Comparison of ENCODE assay signal across 10 mouse cellular contexts in genomic region chr11:69966860-69967517, GRCm38 (mm10). TPM values are rescaled to one million over a fixed set of nuclear protein-coding genes. Genes with fewer than 3 reads are reported as not detected.
A peak's percentile ranks its signal among the peaks of the same experiment; 100 is the strongest.
DNase-seq lines count a peak whose midpoint lies in the region; ATAC-seq and TF ChIP-seq lines count a peak whose summit lies in the region.
"Had no signal": no experiment of that assay in that cellular context is flagged by ENCODE, and none has a peak within 500 bp of the region (broad histone marks: within the 10 kb centered on the region; RNA-seq: fewer than 3 reads in every experiment).

No protein-coding gene starts in this region.

- no peak for ATAC-seq in embryonic facial prominence, embryonic 13.5 days (ENCODE audit: insufficient number of reproducible peaks, insufficient read depth, low FRiP score, low TSS enrichment, low read depth)
- no peak for ATAC-seq in intestine, embryonic 14.5 days (replicated peaks; ENCODE audit: low FRiP score, low TSS enrichment, low read depth)
- ATAC-seq in midbrain, embryonic 16.5 days, result no peak
- ATAC-seq: activated CD4-positive, CD25-positive, alpha-beta regulatory T cell, adult 4 months had no signal

- peak overlapping the region; percentile 59 for H3K4me2 ChIP-seq in embryonic facial prominence, embryonic 13.5 days
- peak overlapping the region; percentile 57 for H3K4me2 ChIP-seq in intestine, embryonic 14.5 days (ENCODE audit: low read length)
- H3K4me2 ChIP-seq in midbrain, embryonic 16.5 days (ENCODE audit: low read length), result peak overlapping the region; percentile 43

- peaks cover 64% of the 10 kb centered on the region for H3K27me3 ChIP-seq in embryonic facial prominence, embryonic 13.5 days
- peaks cover 51% of the 10 kb centered on the region for H3K27me3 ChIP-seq in intestine, embryonic 14.5 days (replicated peaks; ENCODE audit: control insufficient read depth, insufficient read depth, low read length)
- H3K27me3 ChIP-seq in midbrain, embryonic 16.5 days (ENCODE audit: control insufficient read depth, insufficient read depth, low read depth, low read length), result peaks cover 51% of the 10 kb centered on the region

- peak overlapping the region; percentile 7; the same call in 1 of the 2 replicates for H3K4me3 ChIP-seq in layer of hippocampus, adult 2 months
- peak overlapping the region; percentile 42 for H3K4me3 ChIP-seq in embryonic facial prominence, embryonic 13.5 days
- H3K4me3 ChIP-seq in intestine, embryonic 14.5 days (ENCODE audit: low read depth, low read length), result peak overlapping the region; percentile 46
- H3K4me3 ChIP-seq in midbrain, embryonic 16.5 days (ENCODE audit: low read depth, low read length), result peak overlapping the region; percentile 23; the same call in 1 of the 2 replicates

- no peaks in the 10 kb centered on the region for H3K9me3 ChIP-seq in embryonic facial prominence, embryonic 13.5 days
- H3K9me3 ChIP-seq in intestine, embryonic 14.5 days (ENCODE audit: control insufficient read depth, low read length), result no peaks in the 10 kb centered on the region
- no peaks in the 10 kb centered on the region for H3K9me3 ChIP-seq in midbrain, embryonic 16.5 days (replicated peaks; ENCODE audit: control insufficient read depth, low read length, poor library complexity, severe bottlenecking)

- WGBS in embryonic facial prominence, embryonic 13.5 days, result 40% methylated on average over 17 of the region's 17 CpGs
- WGBS in intestine, embryonic 14.5 days, result 33% methylated on average over 17 of the region's 17 CpGs
- 40% methylated on average over 17 of the region's 17 CpGs for WGBS in midbrain, embryonic 16.5 days

- H3K4me1 ChIP-seq in embryonic facial prominence, embryonic 13.5 days, result peaks cover 18% of the 10 kb centered on the region
- H3K4me1 ChIP-seq in intestine, embryonic 14.5 days (replicated peaks; ENCODE audit: control insufficient read depth, insufficient read depth, low read length), result peaks cover 5% of the 10 kb centered on the region; the same call in 1 of the 2 replicates
- peaks cover 6% of the 10 kb centered on the region; the same call in 1 of the 2 replicates for H3K4me1 ChIP-seq in midbrain, embryonic 16.5 days (ENCODE audit: control insufficient read depth, insufficient read depth, low read length)

- peak overlapping the region; percentile 67 for H3K9ac ChIP-seq in embryonic facial prominence, embryonic 13.5 days
- peak overlapping the region; percentile 64 for H3K9ac ChIP-seq in intestine, embryonic 14.5 days (ENCODE audit: low read length)
- H3K9ac ChIP-seq in midbrain, embryonic 16.5 days (ENCODE audit: low read depth, low read length), result peak overlapping the region; percentile 36

- no peak overlapping the region for H3K27ac ChIP-seq in layer of hippocampus, adult 2 months
- no peak overlapping the region for H3K27ac ChIP-seq in embryonic facial prominence, embryonic 13.5 days
- peak overlapping the region; percentile 92 for H3K27ac ChIP-seq in intestine, embryonic 14.5 days (ENCODE audit: low read depth)
- no peak overlapping the region for H3K27ac ChIP-seq in midbrain, embryonic 16.5 days (ENCODE audit: low read length)

- no peak for TF ChIP-seq CTCF in layer of hippocampus, adult 2 months (conservative IDR thresholded peaks at IDR 0.05)

- peaks cover 39% of the 10 kb centered on the region for H3K36me3 ChIP-seq in embryonic facial prominence, embryonic 13.5 days
- peaks cover 36% of the 10 kb centered on the region for H3K36me3 ChIP-seq in intestine, embryonic 14.5 days (ENCODE audit: control insufficient read depth, insufficient read depth, low read length)
- H3K36me3 ChIP-seq in midbrain, embryonic 16.5 days (ENCODE audit: control insufficient read depth, insufficient read depth, low read length), result peaks cover 14% of the 10 kb centered on the region

- no peak for DNase-seq in layer of hippocampus, adult 2 months (ENCODE audit: low spot score in 2 of 2)
- DNase-seq in layer of hippocampus, adult 11-12 months (ENCODE audit: low spot score), result no peak
- no peak for DNase-seq in intestine, embryonic 14.5 days (ENCODE audit: low spot score)
- no peak for DNase-seq in left cerebral cortex, adult 18-20 months (ENCODE audit: low spot score in 2 of 2)
- DNase-seq in gastrocnemius, adult 18-20 months (ENCODE audit: low spot score), result no peak
- no peak for DNase-seq in kidney, adult 8-10 months
- DNase-seq: thymus, adult 2 months had no signal

RNA-seq across cellular contexts. Expression of gene Cldn7, which starts 2.4 kb away (rescaled TPM):
- not detected for total RNA-seq in layer of hippocampus, adult 2 months (2021)
- 30.3 and 34.9 TPM in 2 replicates for polyA plus RNA-seq in embryonic facial prominence, embryonic 13.5 days (2015; fragmentation: Nextera tagmentation; extraction: Ambion mirVana)
- 425 and 461 TPM in 2 replicates for polyA plus RNA-seq in intestine, embryonic 14.5 days (2014; fragmentation: Nextera tagmentation; extraction: Ambion mirVana)
- polyA plus RNA-seq in midbrain, embryonic 16.5 days (2015; fragmentation: Nextera tagmentation; extraction: Ambion mirVana), result 0.40 and 0.70 TPM in 2 replicates
- total RNA-seq in left cerebral cortex, adult 18-20 months (2021), result not detected
- not detected for total RNA-seq in gastrocnemius, adult 18-20 months (2021)
- polyA plus RNA-seq: activated CD4-positive, CD25-positive, alpha-beta regulatory T cell, adult 4 months had no signal

RNA-seq across cellular contexts. Expression of gene Ctdnep1, which starts 14.0 kb away (rescaled TPM):
- total RNA-seq in layer of hippocampus, adult 2 months (2021), result 100 to 1,000 TPM; 106 to 114 TPM
- 30.0 and 30.9 TPM in 2 replicates for polyA plus RNA-seq in embryonic facial prominence, embryonic 13.5 days (2015; fragmentation: Nextera tagmentation; extraction: Ambion mirVana)
- polyA plus RNA-seq in intestine, embryonic 14.5 days (2014; fragmentation: Nextera tagmentation; extraction: Ambion mirVana), result 28.6 and 29.3 TPM in 2 replicates
- 23.0 and 24.4 TPM in 2 replicates for polyA plus RNA-seq in midbrain, embryonic 16.5 days (2015; fragmentation: Nextera tagmentation; extraction: Ambion mirVana)
- 100 to 1,000 TPM; 111 to 121 TPM for total RNA-seq in left cerebral cortex, adult 18-20 months (2021)
- total RNA-seq in gastrocnemius, adult 18-20 months (2021), result 100 to 1,000 TPM; 222 to 237 TPM

RNA-seq across cellular contexts. Expression of gene Elp5, which starts 15.3 kb away (rescaled TPM):
- 10 to 100 TPM; 72.8 to 72.9 TPM for total RNA-seq in layer of hippocampus, adult 2 months (2021)
- 125 and 127 TPM in 2 replicates for polyA plus RNA-seq in embryonic facial prominence, embryonic 13.5 days (2015; fragmentation: Nextera tagmentation; extraction: Ambion mirVana)
- 104 and 119 TPM in 2 replicates for polyA plus RNA-seq in intestine, embryonic 14.5 days (2014; fragmentation: Nextera tagmentation; extraction: Ambion mirVana)
- 162 and 173 TPM in 2 replicates for polyA plus RNA-seq in midbrain, embryonic 16.5 days (2015; fragmentation: Nextera tagmentation; extraction: Ambion mirVana)
- total RNA-seq in left cerebral cortex, adult 18-20 months (2021), result 10 to 100 TPM; 78.8 to 87.3 TPM
- 10 to 100 TPM; 35.1 to 35.3 TPM for total RNA-seq in gastrocnemius, adult 18-20 months (2021)

RNA-seq across cellular contexts. Expression of gene Slc2a4, which starts 19.0 kb away (rescaled TPM):
- 1 to 10 TPM; 1.8 to 2.2 TPM for total RNA-seq in layer of hippocampus, adult 2 months (2021)
- 33.3 and 33.5 TPM in 2 replicates for polyA plus RNA-seq in embryonic facial prominence, embryonic 13.5 days (2015; fragmentation: Nextera tagmentation; extraction: Ambion mirVana)
- polyA plus RNA-seq in intestine, embryonic 14.5 days (2014; fragmentation: Nextera tagmentation; extraction: Ambion mirVana), result 25.8 and 32.2 TPM in 2 replicates
- polyA plus RNA-seq in midbrain, embryonic 16.5 days (2015; fragmentation: Nextera tagmentation; extraction: Ambion mirVana), result 3.1 and 3.2 TPM in 2 replicates
- 1 to 10 TPM; 4.9 to 6.4 TPM for total RNA-seq in left cerebral cortex, adult 18-20 months (2021)
- 100 to 1,000 TPM; 424 to 439 TPM for total RNA-seq in gastrocnemius, adult 18-20 months (2021)
- polyA plus RNA-seq: activated CD4-positive, CD25-positive, alpha-beta regulatory T cell, adult 4 months had no signal

RNA-seq across cellular contexts. Expression of gene Gabarap, which starts 24.0 kb away (rescaled TPM):
- total RNA-seq in layer of hippocampus, adult 2 months (2021), result 100 to 1,000 TPM; 216 to 229 TPM
- polyA plus RNA-seq in embryonic facial prominence, embryonic 13.5 days (2015; fragmentation: Nextera tagmentation; extraction: Ambion mirVana), result 511 and 542 TPM in 2 replicates
- polyA plus RNA-seq in intestine, embryonic 14.5 days (2014; fragmentation: Nextera tagmentation; extraction: Ambion mirVana), result 481 and 495 TPM in 2 replicates
- 527 and 528 TPM in 2 replicates for polyA plus RNA-seq in midbrain, embryonic 16.5 days (2015; fragmentation: Nextera tagmentation; extraction: Ambion mirVana)
- total RNA-seq in left cerebral cortex, adult 18-20 months (2021), result 100 to 1,000 TPM; 231 to 236 TPM
- 100 to 1,000 TPM; 211 to 222 TPM for total RNA-seq in gastrocnemius, adult 18-20 months (2021)
